Mouse (Mus musculus) hindbrain, embryonic 11.5 days (tissue): ENCODE measurements at regions not wholly inside any gene's neighbourhood (a gene's known extent, or its start where the extent isn't known, plus 50 kb on each side); places are given as distances from the start of the nearest gene placed in this dataset.
A peak's percentile ranks its signal among the peaks of the same experiment; 100 is the strongest.
"Not testable (repeated sequence)": the region's sequence is repeated elsewhere in the genome, so short reads cannot be mapped to it uniquely, and the experiment has no call there.

Source experiments
- ATAC-seq: fragments of 200-750 bp; cut with Nextera tagmentation; 2 replicates; pipeline ENCODE4 v1.8.0; 2017; ENCODE audit warnings: mild to moderate bottlenecking, moderate TSS enrichment, moderate library complexity; ENCODE audit not compliant: low FRiP score
- DNase-seq: peaks from one replicate; pipeline ENCODE4 v3.0.0-alpha.2; 2015; ENCODE audit warnings: low spot score
- H3K27ac ChIP-seq: fragments of 300-500 bp; sonication (generic); 2 replicates; pipeline ENCODE4 v1.5.1; 2014; ENCODE audit warnings: mild to moderate bottlenecking, low read depth, low read length
- H3K27me3 ChIP-seq: fragments of 300-500 bp; sonication (generic); 2 replicates; pipeline ENCODE4 v1.6.1; 2014; ENCODE audit warnings: mild to moderate bottlenecking, low read length, moderate library complexity, mixed read lengths; ENCODE audit not compliant: control insufficient read depth, insufficient read depth
- H3K36me3 ChIP-seq: fragments of 300-500 bp; sonication (generic); 2 replicates; pipeline ENCODE4 v1.6.1; 2014; ENCODE audit warnings: mild to moderate bottlenecking, low read length, moderate library complexity, mixed read lengths; ENCODE audit not compliant: control insufficient read depth, insufficient read depth
- H3K4me1 ChIP-seq: fragments of 300-500 bp; sonication (generic); replicated peaks from 2 replicates; pipeline ENCODE4 v1.6.1; 2014; ENCODE audit warnings: low read length, mixed read lengths; ENCODE audit not compliant: control insufficient read depth, insufficient read depth
- H3K4me2 ChIP-seq: fragments of 300-500 bp; sonication (generic); replicated peaks from 2 replicates; pipeline ENCODE4 v1.6.1; 2014; ENCODE audit warnings: mild to moderate bottlenecking, low read depth, low read length
- H3K4me3 ChIP-seq: fragments of 300-500 bp; sonication (generic); 2 replicates; pipeline ENCODE4 v1.5.1; 2014; ENCODE audit warnings: low read depth, low read length
- H3K9ac ChIP-seq: fragments of 300-500 bp; sonication (generic); 2 replicates; pipeline ENCODE4 v1.6.1; 2014; ENCODE audit warnings: low read depth, low read length
- H3K9me3 ChIP-seq: fragments of 300-500 bp; sonication (generic); 2 replicates; pipeline ENCODE4 v1.6.1; 2016; ENCODE audit warnings: low read length; ENCODE audit not compliant: control insufficient read depth
- WGBS: fragments of 180-500 bp; shearing (Covaris S2); extraction: QIAGEN DNeasy Blood & Tissue Kit; methylation state at CpG from one replicate; pipeline ENCODE4 v1.1.7; 2014; 5-methylcytosine and 5-hydroxymethylcytosine counted together

DNA sequence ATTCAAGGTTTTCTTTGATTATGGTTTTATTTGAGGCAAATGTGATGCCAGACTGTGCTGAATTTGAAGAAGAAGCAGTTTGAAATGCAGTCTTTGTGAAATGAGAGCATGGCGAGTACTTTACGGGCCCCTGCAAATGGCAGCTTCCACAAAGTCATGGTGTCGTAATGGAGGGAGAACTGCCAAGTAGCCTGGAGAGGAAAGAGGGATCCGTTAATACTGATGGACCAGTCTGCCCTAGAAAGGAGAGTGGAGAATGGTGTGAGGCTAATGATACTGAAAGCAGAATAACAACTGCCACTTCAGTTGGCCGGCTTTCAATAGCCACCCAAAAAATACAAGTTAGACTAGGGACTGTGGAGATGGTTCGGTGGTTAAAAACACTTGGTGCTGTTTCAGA, 492.8 kb downstream of the Gm4340 start:
- WGBS, result 90% methylated on average over 6 of the region's 6 CpGs
- ATAC-seq (no peak), DNase-seq (no peak)
- Histone ChIP-seq H3K27me3 (no peaks in the 10 kb centered on the region), H3K4me1 (no peaks in the 10 kb centered on the region), H3K4me3 (no peak overlapping the region), H3K9me3 (no peaks in the 10 kb centered on the region), H3K9ac (no peak overlapping the region), H3K36me3 (no peaks in the 10 kb centered on the region), H3K27ac (no peak overlapping the region), H3K4me2 (no peak overlapping the region)

DNA sequence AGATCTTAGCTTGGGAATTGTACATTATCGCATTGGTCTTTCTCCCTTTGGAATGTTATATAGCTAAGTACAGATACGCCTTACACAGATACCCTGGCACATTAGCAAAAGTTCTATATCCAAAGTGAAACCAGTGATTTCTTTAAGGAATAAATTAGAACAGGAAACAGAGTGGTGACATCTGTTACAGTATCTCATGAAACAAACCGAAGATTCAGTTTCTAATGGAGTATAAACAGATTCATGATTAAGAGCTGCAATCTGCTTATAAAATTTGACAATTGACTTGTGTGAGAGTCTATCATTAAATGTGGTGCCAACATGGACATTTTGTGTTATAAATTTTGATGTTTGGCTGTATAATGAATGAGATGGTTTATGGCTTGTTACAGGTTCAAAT, 501.1 kb downstream of the Gm4340 start:
- no peaks in the 10 kb centered on the region for H3K36me3 ChIP-seq

DNA sequence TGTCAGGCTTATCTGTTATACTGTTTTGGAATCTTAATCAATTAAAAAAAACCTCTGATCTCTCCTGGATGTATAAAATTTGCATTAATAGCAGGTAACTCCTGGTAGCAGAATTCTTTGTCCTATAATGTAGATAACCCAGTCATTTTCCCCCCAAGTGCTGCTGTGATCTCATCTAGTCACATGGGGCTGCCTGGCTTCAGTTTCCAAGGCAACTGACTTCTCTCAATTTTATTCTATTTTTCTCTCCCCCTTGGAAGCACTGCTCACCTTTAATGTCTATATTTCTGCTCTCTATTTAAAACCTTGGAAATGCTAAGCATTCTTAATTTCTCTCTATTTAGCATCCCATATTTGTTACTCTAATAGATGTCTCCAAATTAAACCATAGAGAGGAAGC, 515.1 kb downstream of the Gm4340 start:
- Histone ChIP-seq H3K9ac (no peak overlapping the region), H3K36me3 (no peaks in the 10 kb centered on the region), H3K4me3 (no peak overlapping the region), H3K9me3 (no peaks in the 10 kb centered on the region), H3K4me1 (no peaks in the 10 kb centered on the region), H3K27me3 (no peaks in the 10 kb centered on the region), H3K4me2 (no peak overlapping the region), H3K27ac (no peak overlapping the region)
- DNase-seq (no peak), ATAC-seq (no peak)

More for the DNA sequence above, 501.1 kb downstream of the Gm4340 start:
- no peak for ATAC-seq
- Histone ChIP-seq H3K4me3 (no peak overlapping the region), H3K4me1 (no peaks in the 10 kb centered on the region), H3K9ac (no peak overlapping the region), H3K9me3 (no peaks in the 10 kb centered on the region), H3K27me3 (no peaks in the 10 kb centered on the region), H3K4me2 (no peak overlapping the region), H3K27ac (no peak overlapping the region)
- DNase-seq, result no peak
- WGBS, result 93% methylated on average over 3 of the region's 3 CpGs

DNA sequence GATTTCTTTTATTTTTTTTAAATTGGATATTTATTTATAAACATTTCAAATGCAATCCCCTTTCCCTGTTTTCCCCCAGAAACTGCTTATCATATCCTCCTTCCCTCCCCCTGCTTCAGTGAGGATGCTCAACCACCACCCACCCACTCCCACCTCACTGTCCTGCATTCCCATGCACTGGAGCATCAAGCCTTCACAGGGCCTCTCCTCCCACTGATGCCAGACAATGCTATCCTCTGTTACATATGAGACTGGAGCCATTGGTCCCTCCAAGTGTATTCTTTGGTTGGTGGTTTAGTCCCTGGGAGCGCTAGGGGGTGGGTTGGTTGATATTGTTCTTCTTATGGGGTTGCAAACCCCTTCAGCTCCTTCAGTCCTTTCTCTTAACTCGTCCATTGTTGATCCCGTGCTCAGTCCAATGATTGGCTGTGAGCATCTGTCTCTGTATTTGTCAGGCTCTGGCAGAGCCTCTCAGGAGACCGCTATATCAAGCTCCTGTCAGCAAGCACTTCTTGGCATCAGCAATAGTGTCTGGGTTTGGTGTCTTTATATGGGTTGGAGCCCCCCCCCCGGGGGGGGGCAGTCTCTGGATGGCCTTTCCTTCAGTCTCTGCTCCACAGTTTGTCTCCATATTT, 519.6 kb downstream of the Gm4340 start:
- not testable (repeated sequence) for H3K27me3 ChIP-seq, H3K9me3 ChIP-seq, H3K36me3 ChIP-seq, H3K4me1 ChIP-seq, H3K4me2 ChIP-seq, H3K9ac ChIP-seq, H3K27ac ChIP-seq, H3K4me3 ChIP-seq
- peak; percentile 86 for ATAC-seq
- WGBS, result 46% methylated on average over 5 of the region's 5 CpGs
- peak; percentile 10 for DNase-seq
